Mouse (Mus musculus) hindbrain, embryonic 10.5 days (tissue): ENCODE measurements at regions not wholly inside any gene's neighbourhood (a gene's known extent, or its start where the extent isn't known, plus 50 kb on each side); places are given as distances from the start of the nearest gene placed in this dataset.

Source experiments
- DNase-seq: peaks from one replicate; pipeline ENCODE4 v3.0.0-alpha.2; 2017; ENCODE audit warnings: low spot score
- H3K27ac ChIP-seq: fragments of 300-500 bp; sonication (generic); 2 replicates; pipeline ENCODE4 v1.5.1; 2016; ENCODE audit warnings: mild to moderate bottlenecking, moderate library complexity
- H3K27me3 ChIP-seq: fragments of 300-500 bp; sonication (generic); 2 replicates; pipeline ENCODE4 v1.6.1; 2016; ENCODE audit warnings: mild to moderate bottlenecking; ENCODE audit not compliant: poor library complexity, insufficient read depth, severe bottlenecking
- H3K36me3 ChIP-seq: fragments of 300-500 bp; sonication (generic); 2 replicates; pipeline ENCODE4 v1.6.1; 2016; ENCODE audit warnings: mild to moderate bottlenecking, moderate library complexity
- H3K4me1 ChIP-seq: fragments of 300-500 bp; sonication (generic); replicated peaks from 2 replicates; pipeline ENCODE4 v1.6.1; 2016; ENCODE audit warnings: mild to moderate bottlenecking
- H3K4me3 ChIP-seq: fragments of 300-500 bp; sonication (generic); 2 replicates; pipeline ENCODE4 v1.5.1; 2016; ENCODE audit warnings: mild to moderate bottlenecking, moderate library complexity
- H3K9me3 ChIP-seq: fragments of 300-500 bp; sonication (generic); 2 replicates; pipeline ENCODE4 v1.6.1; 2016; ENCODE audit warnings: mild to moderate bottlenecking, moderate library complexity
- WGBS: fragments of 180-500 bp; shearing (Covaris S2); methylation state at CpG from one replicate; pipeline ENCODE4 v1.1.7; 2016; 5-methylcytosine and 5-hydroxymethylcytosine counted together

DNA sequence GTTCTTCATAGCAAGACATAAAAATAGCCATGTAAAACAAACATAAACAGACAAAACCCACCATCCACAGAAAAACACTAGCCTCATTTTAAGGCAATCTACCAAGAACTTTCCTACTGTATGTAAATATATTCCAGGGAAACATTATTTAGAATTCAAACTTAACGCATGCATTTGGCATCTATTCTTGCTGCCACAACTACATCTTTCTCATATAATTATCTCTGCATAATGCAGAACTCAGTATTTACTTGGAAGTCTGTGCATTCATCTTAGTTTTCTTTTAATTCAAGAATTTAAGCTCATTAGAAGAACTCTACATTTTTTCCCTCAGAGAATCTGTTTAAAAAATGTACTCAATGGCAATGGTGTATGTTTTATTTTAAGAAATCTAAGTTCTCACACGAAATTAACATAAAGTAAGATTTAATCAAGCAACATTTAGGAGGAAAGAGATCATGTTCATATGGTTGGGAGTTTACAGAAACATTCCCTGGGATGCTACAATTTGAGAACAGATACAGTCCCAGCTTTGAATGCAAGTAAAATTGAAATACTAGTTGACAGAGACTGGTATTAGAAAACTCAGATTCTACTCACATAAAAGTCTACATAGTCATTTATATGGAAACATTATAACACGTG is 1114.7 kb downstream of the Sorcs1 start:
- DNase-seq: no peak
- Histone ChIP-seq H3K27me3 (no peaks in the 10 kb centered on the region), H3K9me3 (no peaks in the 10 kb centered on the region), H3K4me1 (no peaks in the 10 kb centered on the region), H3K4me3 (no peak overlapping the region), H3K36me3 (no peaks in the 10 kb centered on the region), H3K27ac (no peak overlapping the region)
- 76% methylated on average over 3 of the region's 3 CpGs for WGBS

DNA sequence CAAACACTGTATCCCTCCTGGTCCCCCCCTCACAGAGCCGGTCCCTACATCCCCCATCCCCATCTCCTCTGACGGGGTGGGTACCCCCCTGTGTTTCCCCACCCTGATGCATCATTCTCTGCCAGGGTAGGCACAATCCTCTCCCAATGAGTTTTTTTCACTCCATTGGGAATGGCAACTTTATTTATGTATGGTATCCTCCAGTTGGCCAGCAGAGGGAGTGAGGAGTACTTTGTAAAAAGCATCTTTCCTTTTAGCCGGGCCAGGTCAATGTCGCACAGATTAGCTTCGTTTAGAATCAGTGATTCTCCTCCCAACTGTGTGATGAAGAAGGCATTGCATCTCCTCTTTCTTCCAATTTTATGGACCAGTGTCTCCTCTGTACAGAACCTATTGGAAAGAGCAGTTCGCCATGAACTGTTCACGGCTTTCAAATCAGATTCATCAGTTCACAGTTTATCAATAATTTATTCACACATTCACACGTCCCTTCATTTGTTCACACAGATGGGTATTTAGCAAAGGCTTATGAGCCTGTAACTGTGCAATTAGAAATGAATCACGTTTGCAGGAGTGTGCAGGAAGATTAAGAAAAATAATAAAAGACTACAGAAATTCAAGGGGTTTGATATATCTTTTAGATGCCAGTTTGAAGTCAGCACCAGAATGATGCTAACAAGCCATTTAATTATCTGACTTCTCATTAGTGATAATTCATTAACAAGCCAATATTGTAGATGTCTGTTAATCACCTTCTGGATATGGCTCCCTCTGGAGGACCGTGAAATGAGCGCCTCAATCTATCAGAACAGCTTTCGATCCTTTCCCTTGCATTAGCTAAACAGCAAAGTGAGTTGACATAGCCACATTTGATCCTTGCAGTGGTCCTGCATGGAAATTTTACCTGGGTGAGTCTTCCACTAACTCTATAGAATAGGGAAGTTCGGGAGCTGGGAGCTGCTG is 1138.7 kb downstream of the Sorcs1 start:
- Histone ChIP-seq H3K4me1 (no peaks in the 10 kb centered on the region), H3K36me3 (no peaks in the 10 kb centered on the region), H3K4me3 (no peak overlapping the region), H3K27me3 (no peaks in the 10 kb centered on the region), H3K9me3 (no peaks in the 10 kb centered on the region), H3K27ac (no peak overlapping the region)
- peak; percentile 19 for DNase-seq
- WGBS: 62% methylated on average over 13 of the region's 13 CpGs
